Mouse (Mus musculus) retina, postnatal 1 day (tissue): Measurements from ENCODE around the gene Disp1.

Experiments used
- DNase-seq: peaks from one replicate; pipeline ENCODE4 v3.0.0-alpha.2; 2012

The Disp1 gene

DNA sequence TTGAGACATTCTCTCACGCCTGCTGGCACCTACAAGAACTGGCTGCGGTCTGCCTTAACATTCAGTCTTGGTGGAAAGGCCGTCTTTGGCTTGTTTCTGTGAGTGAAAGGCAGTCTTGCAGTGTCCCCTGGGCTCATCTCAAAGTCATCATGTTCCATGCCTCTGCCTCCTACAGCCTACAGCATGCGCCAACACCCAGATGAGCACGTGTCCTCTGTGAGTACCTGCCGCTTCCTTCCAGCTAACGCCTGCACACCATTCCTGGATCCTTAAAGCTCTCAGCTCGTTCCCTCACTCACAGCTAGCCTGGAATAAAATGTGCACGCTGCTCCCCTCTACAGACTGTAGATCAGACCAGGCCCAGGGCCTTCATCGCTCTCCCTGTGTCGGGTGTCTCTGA is 60.3 kb downstream of the Disp1 start:
- no peak for DNase-seq

DNA sequence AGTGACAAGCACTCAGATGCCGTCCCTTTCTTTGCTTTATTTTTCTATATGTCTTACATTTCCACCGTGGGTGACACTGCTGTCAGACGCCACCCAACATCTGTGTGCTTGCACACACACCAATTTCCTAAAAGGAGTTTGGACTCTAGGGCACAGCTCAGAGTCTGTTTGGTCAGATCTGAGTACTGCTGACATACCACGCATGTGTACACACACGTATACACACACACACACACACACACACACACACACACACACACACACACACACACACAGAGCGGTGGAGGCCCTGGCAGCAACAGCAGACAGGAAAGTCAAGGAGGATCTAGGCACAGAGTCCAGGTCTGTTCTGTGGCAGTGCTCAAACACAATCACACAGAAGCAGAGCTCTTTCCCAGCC is 61.1 kb downstream of the Disp1 start:
- no peak for DNase-seq

DNA sequence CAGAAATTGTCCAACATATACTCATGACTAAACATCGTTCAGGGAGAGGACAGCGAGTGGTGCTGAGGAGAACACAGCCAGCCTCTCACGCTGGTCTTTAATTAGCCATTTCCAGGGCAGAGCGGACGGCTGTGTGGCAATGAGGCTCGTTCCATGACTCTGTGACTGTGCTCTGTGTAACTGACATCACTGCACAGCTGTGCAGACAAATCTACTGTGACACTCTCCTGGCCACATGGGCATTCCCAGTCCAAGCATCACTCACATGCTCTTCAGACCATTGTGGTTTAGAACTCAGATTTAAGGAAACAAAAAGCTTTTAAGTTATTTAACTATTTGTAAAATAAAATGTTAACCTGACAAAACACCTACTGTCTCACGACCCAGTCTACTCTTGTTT is 62.1 kb downstream of the Disp1 start:
- peak; percentile 30 for DNase-seq

DNA sequence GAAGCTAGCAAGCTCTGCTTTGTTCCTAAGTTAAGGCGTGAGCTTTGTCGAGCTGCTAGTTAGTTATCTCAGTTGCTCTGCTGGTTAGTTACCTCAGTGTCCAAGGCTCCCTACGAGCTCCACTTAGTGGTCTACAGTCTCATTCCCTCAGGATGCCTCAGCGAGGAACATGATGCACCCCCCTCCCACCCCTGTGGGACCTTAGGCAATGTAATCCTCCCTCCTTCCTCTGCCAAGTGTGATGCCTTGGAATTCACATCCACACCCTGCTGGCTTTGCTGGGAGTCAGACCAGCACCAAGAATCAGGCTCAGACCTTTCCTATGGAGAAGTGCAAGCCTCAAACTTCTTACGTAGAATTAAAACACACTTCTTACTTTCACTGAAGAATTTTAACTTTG is 65.7 kb downstream of the Disp1 start:
- no peak for DNase-seq

DNA sequence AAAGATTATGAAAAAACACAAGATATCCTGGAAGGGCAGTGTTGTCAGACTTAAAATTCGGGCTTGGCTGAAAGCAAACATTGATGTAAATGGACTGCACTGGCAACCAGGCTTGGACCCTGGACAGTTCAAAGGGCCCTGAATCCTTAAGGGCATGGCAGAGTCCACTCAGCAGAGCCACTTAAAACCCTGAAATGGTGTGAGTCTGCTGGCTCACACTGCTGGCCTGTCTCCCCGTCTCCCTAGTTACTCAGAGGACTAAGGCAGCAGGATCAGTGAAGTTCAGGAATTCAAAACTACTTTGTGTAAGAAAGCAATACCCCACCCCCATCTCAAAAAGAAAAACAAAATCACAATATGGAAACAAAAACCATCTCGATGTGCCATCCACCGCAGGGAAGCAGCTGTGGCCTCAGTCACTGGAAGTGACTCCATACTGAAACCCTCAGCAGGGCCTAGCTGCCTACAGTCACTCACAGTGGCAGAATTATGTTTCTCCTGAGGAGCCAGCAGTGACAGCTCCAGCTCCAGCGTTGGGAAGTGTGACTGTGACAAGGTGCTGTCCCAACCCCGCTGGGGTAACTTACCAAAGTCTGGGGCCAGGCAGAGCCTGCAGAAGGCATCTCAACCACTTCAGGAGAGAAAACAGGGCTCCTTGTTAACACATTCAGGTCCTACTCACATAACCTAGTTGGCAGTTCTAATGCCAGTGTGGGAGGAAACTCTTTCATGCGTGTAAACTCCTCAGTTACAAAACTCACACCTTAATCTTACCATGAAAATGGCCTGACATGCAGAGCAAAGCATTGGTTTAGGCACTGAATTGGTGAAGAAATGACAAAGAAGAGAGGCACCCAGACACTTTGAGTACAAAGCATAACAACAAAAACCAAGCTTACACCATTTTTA is 66.8 kb downstream of the Disp1 start:
- no peak for DNase-seq

DNA sequence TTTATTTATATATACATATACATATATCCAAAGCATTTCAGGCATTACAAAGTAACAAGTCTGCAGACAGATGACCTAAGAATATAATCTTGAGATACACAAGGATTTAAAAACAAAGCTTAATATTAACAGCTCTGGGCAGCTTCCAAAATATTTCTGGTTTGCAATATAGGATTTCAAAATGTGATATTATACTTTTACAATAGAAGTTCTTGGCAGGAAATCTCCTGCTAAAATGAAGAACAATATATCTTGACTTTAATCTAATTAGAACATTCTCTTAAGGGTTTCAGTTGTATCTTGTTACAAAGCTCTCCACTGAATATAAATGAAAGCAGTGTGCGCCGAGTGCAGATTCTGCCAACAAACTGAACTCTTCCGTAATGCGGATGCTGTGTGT is 68.0 kb downstream of the Disp1 start:
- DNase-seq, result no peak

DNA sequence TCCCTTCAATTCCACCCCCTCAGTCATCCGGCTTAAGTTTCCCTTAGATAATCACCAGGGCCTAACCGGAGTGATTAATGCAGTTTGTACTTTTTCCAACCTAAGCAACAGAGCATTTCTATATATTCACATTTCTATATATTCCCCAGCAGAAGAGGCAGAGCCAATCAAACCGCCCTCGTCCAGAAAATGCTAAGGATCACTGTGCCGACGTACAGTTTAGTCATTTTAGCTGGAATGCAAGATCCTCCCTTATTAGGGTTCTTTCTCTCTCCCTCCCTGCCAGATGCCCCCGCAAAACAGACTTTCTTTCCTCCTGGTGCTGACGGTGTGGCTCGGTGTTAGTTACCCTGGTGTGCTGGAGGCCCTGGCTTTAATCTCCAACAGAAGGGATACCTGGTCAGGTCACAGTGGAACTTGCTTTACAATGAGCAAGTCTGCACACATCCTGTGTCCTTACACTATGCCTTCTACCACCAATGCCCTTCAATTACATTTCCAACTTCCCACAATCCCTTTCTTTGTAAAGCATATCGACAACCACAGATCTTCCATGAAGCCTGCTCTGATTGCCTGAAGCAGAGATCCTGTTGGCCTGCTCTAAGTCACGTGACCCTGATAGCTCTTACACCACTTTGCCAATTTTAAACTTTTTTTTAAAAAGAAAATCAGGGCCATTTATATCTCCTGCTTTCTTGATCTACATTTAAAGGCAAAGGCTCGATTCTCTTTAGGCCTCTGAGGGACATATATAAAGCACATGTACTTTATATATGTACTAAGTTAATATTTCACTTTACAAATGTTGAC is 69.6 kb downstream of the Disp1 start:
- DNase-seq, result no peak

DNA sequence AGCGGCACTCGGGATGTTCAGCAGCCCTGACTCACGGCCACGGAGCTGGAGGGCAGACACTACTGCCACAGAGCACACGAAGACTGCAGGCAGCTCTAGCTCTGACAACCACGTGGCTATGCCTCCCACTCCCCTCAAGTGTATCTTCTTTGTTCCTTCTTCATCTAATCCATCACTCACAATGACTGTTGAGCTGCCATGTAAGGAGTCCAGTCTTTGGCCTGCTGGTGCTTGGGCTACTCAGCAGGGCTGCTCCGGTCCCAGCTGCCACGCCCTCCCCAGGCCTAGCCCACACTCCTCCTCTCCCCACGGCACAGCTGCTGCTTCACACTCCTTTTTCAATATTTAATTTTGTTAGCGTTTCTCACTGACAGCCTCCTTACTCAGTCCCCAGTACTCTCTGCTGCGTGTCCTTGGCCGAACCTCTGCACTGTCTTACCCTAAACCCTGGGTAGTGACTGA is 70.9 kb downstream of the Disp1 start:
- no peak for DNase-seq

DNA sequence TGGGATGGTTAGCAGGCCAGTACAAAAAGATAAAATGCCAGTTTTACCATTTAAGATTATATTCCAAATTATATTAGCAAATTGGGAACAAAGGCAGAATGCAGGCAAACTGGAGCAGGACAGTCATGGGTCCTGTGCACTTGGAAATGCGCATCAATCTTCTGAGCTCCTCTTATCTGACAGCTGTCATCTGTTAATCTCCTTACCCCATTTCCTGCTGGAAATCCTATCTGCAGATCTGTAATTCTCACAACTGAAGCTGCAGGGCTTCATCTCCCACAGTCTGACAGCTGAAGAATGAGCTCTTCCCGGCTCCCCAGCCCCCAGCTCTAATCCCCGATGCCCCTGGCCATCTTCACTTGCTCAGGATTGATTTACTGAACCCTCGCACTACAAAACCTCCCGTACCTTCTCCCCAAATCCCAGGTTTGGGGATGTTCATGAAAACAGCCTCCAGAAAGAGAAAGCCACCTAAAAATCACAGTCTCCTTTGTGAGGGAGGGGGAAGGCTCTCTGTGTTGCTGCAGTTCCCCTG is 71.7 kb downstream of the Disp1 start:
- peak; percentile 79 for DNase-seq

DNA sequence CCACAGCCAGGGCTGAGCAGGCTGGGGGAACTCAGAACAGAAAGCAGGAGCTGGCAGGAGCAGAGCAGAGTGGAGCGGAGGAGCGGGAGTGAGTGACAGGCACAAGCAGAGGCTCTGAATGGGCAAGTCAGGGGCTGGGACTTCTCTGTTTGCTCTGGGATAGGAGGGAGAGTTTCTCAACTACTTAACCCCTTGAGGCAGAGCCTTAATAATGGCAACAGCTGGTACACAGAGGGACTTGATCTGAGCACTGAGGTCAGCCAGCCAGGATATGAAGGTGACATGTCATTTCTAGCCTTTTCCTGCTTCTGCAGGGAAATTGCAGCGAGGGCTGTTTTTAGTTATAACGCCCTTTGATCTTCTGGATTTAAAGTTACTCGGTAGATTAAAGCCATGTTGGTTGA is 73.9 kb downstream of the Disp1 start:
- peak; percentile 39 for DNase-seq

DNA sequence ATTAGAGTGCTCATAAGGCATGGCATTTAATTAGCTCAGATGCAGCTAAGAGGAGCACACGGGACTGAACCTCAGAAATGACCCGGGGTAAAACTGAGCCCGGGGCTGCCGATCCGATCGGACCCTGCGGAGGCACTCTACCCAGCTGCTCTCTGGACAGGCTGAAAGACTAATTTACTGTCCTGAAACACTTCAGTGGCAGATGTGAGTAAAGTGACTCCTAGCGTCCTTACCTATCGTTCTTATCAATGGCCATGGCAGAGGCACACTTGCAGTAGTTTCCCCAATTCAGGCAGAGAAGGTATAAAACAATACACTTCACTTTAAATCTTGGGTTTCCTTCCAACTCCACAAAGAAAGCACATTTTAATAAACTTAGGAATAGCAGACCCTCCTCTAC is 74.5 kb downstream of the Disp1 start:
- DNase-seq, result no peak

DNA sequence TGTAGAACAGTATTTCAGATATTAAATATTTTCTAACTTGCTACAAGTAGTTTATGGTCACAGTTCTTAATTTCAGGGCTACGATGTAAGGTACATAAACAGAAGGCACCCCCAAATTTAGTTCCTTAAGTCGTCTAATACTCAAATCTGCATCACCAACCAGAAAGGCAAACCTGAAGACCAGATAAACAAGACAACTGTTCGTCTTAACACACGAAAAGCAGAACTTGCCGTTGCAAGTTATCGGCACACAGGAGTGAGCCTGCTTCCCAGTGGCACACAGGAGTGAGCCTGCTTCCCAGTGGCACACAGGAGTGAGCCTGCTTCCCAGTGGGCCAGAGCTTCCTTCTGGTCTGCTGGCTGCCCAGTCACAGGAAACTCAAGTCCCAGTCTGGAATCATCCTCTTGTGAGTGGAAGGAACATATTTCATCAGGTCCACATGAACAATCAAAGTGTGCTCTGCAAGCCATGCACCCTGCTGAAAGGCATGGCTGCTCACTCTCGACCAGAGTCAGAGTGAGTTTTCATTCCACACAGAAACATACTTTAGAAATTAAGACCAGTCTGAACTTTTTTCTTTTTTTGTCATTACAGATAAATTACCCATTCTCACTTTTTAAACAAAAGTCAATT is 75.1 kb downstream of the Disp1 start:
- DNase-seq, result no peak

DNA sequence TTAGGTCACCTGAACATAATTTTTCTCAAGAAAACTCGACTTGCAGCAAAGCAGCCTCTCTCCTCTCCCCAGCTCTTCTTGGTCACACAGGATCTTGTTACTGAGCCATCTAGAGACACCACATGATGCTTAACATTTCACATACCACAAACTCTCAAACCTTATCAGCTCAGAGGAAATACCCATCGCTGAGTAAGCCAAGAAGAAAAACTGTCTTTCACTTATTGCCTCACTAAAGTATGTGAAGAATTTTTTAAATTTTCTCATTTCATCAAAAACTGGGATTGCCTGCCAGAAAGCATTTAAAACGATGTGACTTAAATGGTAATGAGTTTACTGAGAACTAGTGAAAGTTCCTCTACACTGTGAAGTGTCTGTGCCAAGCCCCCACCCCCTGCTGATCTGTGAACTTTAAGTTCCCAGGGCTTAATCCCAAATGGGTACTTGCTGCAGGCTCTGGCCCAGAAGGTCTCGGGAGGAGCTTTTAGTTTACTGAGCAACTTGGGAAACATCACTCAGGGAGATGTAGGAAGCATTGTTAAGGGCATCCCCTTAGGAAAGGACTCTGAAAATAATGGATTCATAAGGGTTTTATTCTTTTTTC is 76.6 kb downstream of the Disp1 start:
- no peak for DNase-seq

DNA sequence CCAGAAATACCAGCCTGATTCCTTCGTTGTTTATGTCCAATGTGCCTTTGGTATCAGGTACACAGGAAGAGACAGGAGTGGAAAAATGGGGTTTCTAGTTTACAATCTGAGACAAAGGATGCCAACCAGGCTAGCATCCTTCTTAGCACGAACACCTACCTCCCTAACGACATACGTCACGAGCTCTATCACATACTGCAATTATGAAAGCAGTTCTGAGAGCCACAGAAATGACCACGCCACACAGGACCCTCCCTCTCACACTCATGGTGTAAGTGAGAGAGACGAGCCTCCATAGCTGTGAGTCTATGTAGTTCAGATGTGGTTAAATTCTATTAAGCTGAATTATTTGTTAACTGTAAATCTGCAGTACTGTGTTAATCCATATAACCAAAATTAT is 78.1 kb downstream of the Disp1 start:
- DNase-seq, result no peak

DNA sequence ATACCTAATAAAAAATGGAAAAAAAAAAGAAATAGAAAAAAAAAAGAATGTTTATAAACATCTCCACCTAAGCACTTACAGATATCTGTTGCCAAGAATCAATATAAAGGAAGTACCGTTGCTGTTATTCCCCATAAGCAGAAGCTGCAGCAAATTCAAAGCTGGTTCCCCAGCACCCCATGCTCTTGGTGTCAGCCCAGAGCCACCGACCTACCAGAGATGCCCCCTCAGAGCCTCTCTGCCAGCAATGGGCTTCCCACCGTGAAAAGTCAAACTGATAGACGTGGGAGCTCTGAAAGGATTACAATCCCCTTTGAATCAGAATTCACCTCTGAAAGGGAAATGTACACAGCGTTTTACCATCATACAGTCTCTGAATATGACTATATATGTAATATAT is 78.8 kb downstream of the Disp1 start:
- DNase-seq, result no peak

DNA sequence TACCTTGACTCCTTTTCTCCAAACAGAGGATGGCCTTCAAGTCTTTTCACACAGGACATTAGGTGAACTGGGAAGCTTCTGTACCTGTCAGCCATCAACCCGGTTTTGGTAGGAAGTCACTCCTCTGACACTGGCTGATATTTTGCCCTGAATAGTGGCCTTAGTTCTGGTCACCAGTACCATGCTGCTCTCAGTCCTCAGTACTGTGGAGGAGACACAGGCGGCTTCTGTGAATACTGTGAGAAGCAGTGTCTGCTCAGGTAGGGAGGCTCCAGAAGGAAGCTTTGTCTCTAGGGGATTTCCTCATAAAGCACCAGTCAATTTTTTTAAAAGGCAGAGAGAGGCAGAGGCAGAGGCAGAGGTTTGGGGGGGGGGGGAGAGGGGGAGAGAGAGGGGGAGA is 80.0 kb downstream of the Disp1 start:
- no peak for DNase-seq

DNA sequence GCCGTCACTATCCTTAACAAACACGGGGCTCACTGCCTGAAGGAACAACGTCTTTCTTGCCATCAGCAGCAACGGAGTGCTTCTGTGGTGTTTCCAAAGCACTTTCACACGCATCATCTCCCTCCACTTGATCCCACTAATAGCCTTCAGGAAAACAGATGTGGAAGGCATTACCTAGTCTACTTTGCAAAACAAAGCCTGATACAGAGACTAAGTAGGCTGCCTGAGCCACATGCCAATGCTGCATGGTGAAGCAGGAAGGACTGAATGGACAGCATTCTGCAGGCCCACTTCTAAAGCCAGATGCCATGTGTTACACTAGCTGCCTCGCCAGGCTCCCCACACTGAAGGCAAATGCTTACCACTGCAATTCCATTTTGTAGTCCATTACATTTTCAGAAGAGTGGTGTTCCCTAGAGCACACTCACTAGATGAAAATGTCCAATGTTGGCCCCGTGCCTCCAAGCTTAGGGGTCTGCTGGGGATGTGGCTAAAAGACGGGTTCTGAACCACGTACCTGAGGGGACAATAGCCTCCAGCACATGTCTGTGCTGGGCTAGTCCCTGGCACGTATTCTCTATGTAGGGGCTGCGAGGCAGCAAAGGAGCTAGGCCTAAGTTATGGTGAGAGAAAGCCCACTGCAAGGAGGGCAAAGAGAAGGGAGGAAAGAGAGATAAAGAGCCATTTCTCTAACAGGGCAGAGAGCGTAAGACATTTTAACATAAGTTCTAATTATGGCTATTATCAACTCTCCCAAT is 80.6 kb downstream of the Disp1 start:
- peak; percentile 63 for DNase-seq

DNA sequence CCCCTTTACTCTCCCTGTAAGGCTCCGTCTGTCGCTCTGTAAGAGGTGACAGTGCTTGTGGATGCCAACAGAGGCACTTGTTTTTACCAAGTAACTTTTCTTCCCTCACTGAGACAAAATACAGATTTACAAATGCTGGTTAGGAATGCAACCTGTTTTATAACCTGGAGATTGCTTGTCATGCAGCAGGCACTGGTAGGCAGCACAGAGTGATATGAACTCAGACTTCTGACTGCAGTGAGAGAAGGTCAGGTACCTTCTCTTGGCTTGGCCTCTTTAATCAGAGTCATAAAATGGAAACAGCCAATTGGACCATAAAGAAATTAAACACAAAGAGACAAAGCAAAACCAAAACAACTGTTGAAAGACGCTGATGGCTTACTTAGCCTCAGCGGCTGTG is 83.2 kb downstream of the Disp1 start:
- no peak for DNase-seq

DNA sequence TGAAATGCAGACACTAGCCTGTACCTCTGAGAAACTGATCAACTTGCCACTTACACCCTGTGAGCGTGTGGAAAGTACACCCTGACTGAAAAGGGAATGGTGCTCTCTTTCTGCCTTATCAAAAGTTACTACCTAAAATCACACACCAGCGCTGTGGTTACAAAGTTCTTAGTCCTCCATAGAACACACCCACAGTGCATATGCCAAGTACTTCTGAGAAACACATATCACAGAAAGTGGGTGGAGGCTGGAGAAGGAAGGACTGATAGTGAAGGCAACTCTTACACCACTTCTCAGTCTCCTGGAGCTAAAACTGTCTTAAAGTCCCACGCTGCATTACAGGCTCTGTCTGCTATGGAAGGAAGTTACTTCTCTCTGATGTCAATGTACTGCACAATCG is 86.9 kb downstream of the Disp1 start:
- no peak for DNase-seq

DNA sequence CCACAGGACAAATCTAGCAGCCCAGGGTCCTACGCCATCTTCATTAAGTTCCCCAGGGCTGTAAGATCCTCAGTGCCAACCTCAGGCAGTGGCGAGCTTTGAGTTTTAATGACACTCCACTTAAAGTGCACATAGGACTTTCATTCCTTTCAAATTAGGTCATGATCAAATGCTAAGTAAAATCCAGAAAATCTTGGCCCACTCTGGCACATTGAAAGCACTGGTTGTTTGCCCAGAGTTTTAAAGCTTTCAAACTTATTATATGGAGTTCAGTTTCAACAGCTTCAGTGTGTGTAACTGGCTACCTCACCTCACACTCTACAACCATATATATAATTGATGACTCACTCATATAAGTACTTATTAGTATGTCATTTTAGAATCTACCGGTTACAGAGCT is 87.9 kb downstream of the Disp1 start:
- DNase-seq, result no peak

DNA sequence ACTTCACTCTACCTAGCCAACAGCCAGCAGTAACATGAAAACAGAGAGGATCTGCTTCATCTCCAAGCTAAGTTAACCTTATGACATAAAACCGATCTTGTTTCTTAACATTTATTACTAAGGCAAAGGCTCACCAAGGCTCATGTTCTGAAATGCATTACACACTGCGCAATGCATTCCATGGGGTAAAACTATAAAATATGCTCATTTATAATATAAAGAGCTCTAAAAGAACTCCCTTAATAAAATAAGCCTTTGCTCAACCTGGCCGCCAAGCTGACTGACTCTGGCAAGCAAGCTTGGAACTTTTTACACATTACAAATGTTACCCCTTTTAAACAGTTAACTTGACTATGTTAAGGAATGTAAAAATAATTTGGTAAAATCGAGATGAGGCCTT is 94.1 kb downstream of the Disp1 start:
- DNase-seq, result no peak

DNA sequence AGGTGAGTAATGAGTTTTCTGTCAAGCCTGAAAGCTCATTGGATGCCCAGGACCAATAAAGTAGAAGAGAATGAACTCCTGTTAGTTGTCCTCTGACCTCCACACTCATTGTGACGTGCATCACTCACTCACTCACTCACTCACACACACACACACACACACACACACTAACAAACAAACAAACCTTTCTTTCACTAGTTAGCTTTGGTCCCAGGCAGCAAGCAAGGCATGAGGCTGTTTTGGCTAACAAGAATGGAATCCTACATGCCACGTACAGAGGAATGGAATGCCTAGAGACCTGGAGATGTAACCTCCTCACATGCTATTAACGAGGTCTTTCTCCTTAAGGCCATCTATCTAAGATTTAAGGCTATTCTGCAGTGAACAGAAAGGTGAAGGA is 97.6 kb downstream of the Disp1 start:
- DNase-seq, result no peak
